11 mouse cellular contexts compared by ENCODE assay signal in genomic region chr7:144628334-144628915, GRCm38 (mm10). TPM values are rescaled to one million over a fixed set of nuclear protein-coding genes. Genes with fewer than 3 reads are reported as not detected.
DNase-seq lines count a peak whose midpoint lies in the region; ATAC-seq and TF ChIP-seq lines count a peak whose summit lies in the region.
"Had no signal": no experiment of that assay in that cellular context is flagged by ENCODE, and none has a peak within 500 bp of the region (broad histone marks: within the 10 kb centered on the region; RNA-seq: fewer than 3 reads in every experiment).

No protein-coding gene starts in this region.

- H3K9ac ChIP-seq in limb, embryonic 11.5 days (ENCODE audit: low read length): no peak overlapping the region
- H3K9ac ChIP-seq in forebrain, postnatal 0 days: no peak overlapping the region
- H3K9ac ChIP-seq: limb, embryonic 15.5 days had no signal

- WGBS in limb, embryonic 11.5 days: 28% methylated on average over 3 of the region's 3 CpGs
- 29% methylated on average over 3 of the region's 3 CpGs for WGBS in limb, embryonic 10.5 days
- 5% methylated on average over 3 of the region's 3 CpGs for WGBS in forebrain, postnatal 0 days

- H3K4me2 ChIP-seq in limb, embryonic 11.5 days (ENCODE audit: low read depth, severe bottlenecking): no peak overlapping the region
- no peak overlapping the region for H3K4me2 ChIP-seq in forebrain, postnatal 0 days (ENCODE audit: low read depth)
- H3K4me2 ChIP-seq: limb, embryonic 15.5 days had no signal

- no peak overlapping the region for H3K4me3 ChIP-seq in limb, embryonic 11.5 days (ENCODE audit: low read depth, low read length)
- H3K4me3 ChIP-seq in limb, embryonic 10.5 days: no peak overlapping the region
- H3K4me3 ChIP-seq in forebrain, postnatal 0 days (ENCODE audit: low read depth, low read length): no peak overlapping the region
- H3K4me3 ChIP-seq: limb, embryonic 15.5 days; myocyte had no signal

- peaks cover 3% of the 10 kb centered on the region; the same call in 1 of the 2 replicates for H3K4me1 ChIP-seq in limb, embryonic 11.5 days (ENCODE audit: control insufficient read depth, insufficient read depth, low read length)
- H3K4me1 ChIP-seq in limb, embryonic 10.5 days: peaks cover 20% of the 10 kb centered on the region
- peaks cover 4% of the 10 kb centered on the region; the same call in 1 of the 2 replicates for H3K4me1 ChIP-seq in forebrain, postnatal 0 days (ENCODE audit: insufficient read depth)

- DNase-seq in limb, embryonic 11.5 days (ENCODE audit: low spot score): peak; percentile 24
- no peak for DNase-seq in limb, embryonic 10.5 days (ENCODE audit: low spot score)
- DNase-seq in brain, embryonic 18.5 days (ENCODE audit: low read depth, low spot score): peak; percentile 72
- peak; percentile 78 for DNase-seq in forebrain, postnatal 0 days
- peak; percentile 45 for DNase-seq in neural tube, embryonic 10.5 days (ENCODE audit: extremely low spot score, low spot score)
- DNase-seq in c-Kit-positive CD71-positive TER-119-positive erythroid progenitor cells, embryonic 14.5 days (ENCODE audit: low spot score): no peak
- DNase-seq in layer of hippocampus, postnatal 36 days: no peak
- no peak for DNase-seq in kidney, adult 9 months

- no peaks in the 10 kb centered on the region for H3K9me3 ChIP-seq in limb, embryonic 11.5 days (ENCODE audit: control insufficient read depth, low read length)
- H3K9me3 ChIP-seq in limb, embryonic 10.5 days (replicated peaks): no peaks in the 10 kb centered on the region
- H3K9me3 ChIP-seq in forebrain, postnatal 0 days (ENCODE audit: low read length): no peaks in the 10 kb centered on the region
- H3K9me3 ChIP-seq: limb, embryonic 15.5 days had no signal

- H3K36me3 ChIP-seq in limb, embryonic 11.5 days (ENCODE audit: control insufficient read depth, insufficient read depth, low read length): no peaks in the 10 kb centered on the region
- H3K36me3 ChIP-seq in limb, embryonic 10.5 days: no peaks in the 10 kb centered on the region
- no peaks in the 10 kb centered on the region for H3K36me3 ChIP-seq in forebrain, postnatal 0 days (ENCODE audit: insufficient read depth)
- H3K36me3 ChIP-seq: limb, embryonic 15.5 days had no signal

- no peak for ATAC-seq in limb, embryonic 11.5 days (ENCODE audit: insufficient number of reproducible peaks, low FRiP score, low TSS enrichment, low read depth)
- ATAC-seq in forebrain, postnatal 0 days: peak; percentile 84
- ATAC-seq: inflammation-experienced regulatory T-cells, adult 6 months had no signal

- no peak overlapping the region for H3K27ac ChIP-seq in limb, embryonic 11.5 days (replicated peaks; ENCODE audit: low read depth, low read length)
- no peak overlapping the region for H3K27ac ChIP-seq in limb, embryonic 10.5 days
- no peak overlapping the region; the same call in 1 of the 2 replicates for H3K27ac ChIP-seq in forebrain, postnatal 0 days (ENCODE audit: low read depth, low read length)
- H3K27ac ChIP-seq: limb, embryonic 15.5 days had no signal

- no peak for TF ChIP-seq CTCF in forebrain, postnatal 0 days (IDR thresholded peaks at IDR 0.05; ENCODE audit: low read depth)

- H3K27me3 ChIP-seq in limb, embryonic 11.5 days (ENCODE audit: control insufficient read depth, insufficient read depth, low read length): no peaks in the 10 kb centered on the region
- 0 out of 2 replicates have a peak, but pooled peaks cover 3% of the 10 kb centered on the region for H3K27me3 ChIP-seq in limb, embryonic 10.5 days (ENCODE audit: low read depth, poor library complexity, severe bottlenecking)
- H3K27me3 ChIP-seq in forebrain, postnatal 0 days (ENCODE audit: insufficient read depth, low read length): no peaks in the 10 kb centered on the region
- H3K27me3 ChIP-seq: limb, embryonic 15.5 days had no signal

RNA-seq across cellular contexts. Expression of gene Fadd, which starts 46.2 kb away (rescaled TPM):
- polyA plus RNA-seq in limb, embryonic 11.5 days (2014; fragmentation: Nextera tagmentation; extraction: Ambion mirVana): 11.3 and 12.3 TPM in 2 replicates
- polyA plus RNA-seq in limb, embryonic 10.5 days (2016; fragmentation: Nextera tagmentation; extraction: Ambion mirVana): 12.6 and 13.5 TPM in 2 replicates
- total RNA-seq in forebrain, postnatal 0 days (2014; rRNA removed): 2.6 and 2.7 TPM in 2 replicates
- 2.5 and 3.0 TPM in 2 replicates for polyA plus RNA-seq in forebrain, postnatal 0 days (2015; fragmentation: Nextera tagmentation; extraction: Ambion mirVana)
- total RNA-seq in layer of hippocampus, postnatal 36 days (2021): 1 to 10 TPM; 1.8 to 2.1 TPM

Comparison
In these comparisons a context has a peak if more than half of its experiments do, and no peak if none do; other contexts are left out.
1. DNase-seq: peak in limb, embryonic 11.5 days (single experiment), brain, embryonic 18.5 days (single experiment), forebrain, postnatal 0 days (single experiment) and neural tube, embryonic 10.5 days (single experiment); none in limb, embryonic 10.5 days (single experiment), c-Kit-positive CD71-positive TER-119-positive erythroid progenitor cells, embryonic 14.5 days (single experiment), layer of hippocampus, postnatal 36 days (0 of 2) and kidney, adult 9 months (single experiment).